Mouse (Mus musculus): ENCODE measurements around the gene Gm20503. TPM values are rescaled to one million over a fixed set of nuclear protein-coding genes. Genes with fewer than 3 reads are reported as not detected.

Gene Gm20503
- total RNA-seq, 2 experiments from 2014 or later: 1.1 to 3.1 TPM

DNA sequence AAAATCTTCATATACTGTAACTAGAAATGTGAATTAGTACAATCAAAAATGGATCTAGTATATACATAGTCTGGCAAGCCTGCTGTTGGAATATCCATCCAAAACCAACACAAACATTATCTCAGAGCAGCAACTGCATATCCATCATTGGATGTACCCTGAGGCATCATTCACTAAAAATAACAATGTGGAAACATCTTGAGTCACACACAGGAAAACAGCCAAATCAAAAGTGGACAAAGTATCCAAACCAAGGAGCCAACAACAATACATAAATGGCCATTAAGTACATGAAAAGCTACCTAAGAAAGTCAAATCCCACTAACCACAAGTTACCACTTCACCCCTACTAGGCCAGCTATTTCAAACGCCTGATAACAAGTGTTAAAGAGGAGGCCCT is 86.4 kb downstream of the Gm20503 start:
- DNase-seq (ENCODE audit: low spot score in 2 of 2): no peak

Other genes starting within 250 kb of the Gm20503 start
- gene Olfr267, start 215.5 kb upstream of the Gm20503 start, total RNA-seq (2021): under 1 TPM; 0.17 to 0.54 TPM
- gene Ecpas, start 90.5 kb upstream of the Gm20503 start, total RNA-seq (2021): 100 to 1,000 TPM; 144 to 150 TPM
- 1 to 10 TPM; 3.1 to 4.3 TPM for gene Zkscan16, start 59.6 kb upstream of the Gm20503 start, total RNA-seq (2021)
- 10 to 100 TPM; 27.4 to 29.8 TPM for gene Ptgr1, start 16.1 kb upstream of the Gm20503 start, total RNA-seq (2021)
- 10 to 100 TPM; 19.4 to 20.9 TPM for gene Dnajc25, start 8.1 kb upstream of the Gm20503 start, total RNA-seq (2021)
- gene Gng10, start 31.9 kb downstream of the Gm20503 start, total RNA-seq (2021): 10 to 100 TPM; 48.1 to 55.9 TPM
- gene AI481877, start 135.8 kb downstream of the Gm20503 start, total RNA-seq (2021): under 1 TPM in 1 of 2 experiments, not detected in 1; 0.17 TPM
- 10 to 100 TPM; 56.0 to 67.6 TPM for gene Ugcg, start 186.0 kb downstream of the Gm20503 start, total RNA-seq (2021)

Measured in adrenal gland, postnatal 4 days (tissue).